Mouse (Mus musculus) myocyte (in vitro differentiated cells): ENCODE measurements at regions not wholly inside any gene's neighbourhood (a gene's known extent, or its start where the extent isn't known, plus 50 kb on each side); places are given as distances from the start of the nearest gene placed in this dataset.

Source experiments
- H3K27me3 ChIP-seq: one replicate; pipeline ENCODE4 v1.6.1; 2011; ENCODE audit not compliant: control insufficient read depth, insufficient read depth, insufficient read length
- H3K36me3 ChIP-seq: one replicate; pipeline ENCODE4 v1.6.1; 2011; ENCODE audit not compliant: control insufficient read depth, insufficient read depth
- H3K4me2 ChIP-seq: one replicate; pipeline ENCODE4 v1.6.1; 2011; ENCODE audit warnings: low read depth, control low read depth
- H3K4me3 ChIP-seq: one replicate; pipeline ENCODE4 v1.5.1; 2011; ENCODE audit warnings: mild to moderate bottlenecking, control low read depth, moderate library complexity
- H3K79me2 ChIP-seq: one replicate; pipeline ENCODE4 v1.6.1; 2011; ENCODE audit not compliant: control insufficient read depth, insufficient read depth
- H3ac ChIP-seq: one replicate; pipeline ENCODE4 v1.6.1; 2011; ENCODE audit not compliant: control insufficient read depth, insufficient read length
- CEBPB ChIP-seq: IDR thresholded peaks from 2 replicates; pipeline ENCODE4 v1.6.1; 2011; ENCODE audit warnings: mild to moderate bottlenecking, moderate library complexity; ENCODE audit not compliant: poor library complexity, insufficient read depth, severe bottlenecking
- E2F4 ChIP-seq: IDR thresholded peaks from one replicate; pipeline ENCODE4 v1.6.1; 2011; ENCODE audit warnings: mild to moderate bottlenecking, control low read depth, moderate library complexity; ENCODE audit not compliant: insufficient read depth
- MAX ChIP-seq: IDR thresholded peaks from one replicate; pipeline ENCODE4 v1.6.1; 2011; ENCODE audit warnings: low read depth, mild to moderate bottlenecking, control low read depth
- MYOD1 ChIP-seq, 3 experiments: IDR thresholded peaks; one replicate each; pipeline ENCODE4 v1.6.1; 2011; ENCODE audit warnings: control low read depth in 2 of 3, low read depth in 2 of 3, mild to moderate bottlenecking in 2 of 3, moderate library complexity in 1 of 3; ENCODE audit not compliant: insufficient read length in 2 of 3, control insufficient read depth in 1 of 3
- MYOG ChIP-seq, 3 experiments: IDR thresholded peaks; one replicate each; pipeline ENCODE4 v1.6.1; 2011; ENCODE audit warnings: control low read depth in 2 of 3, low read depth in 2 of 3, mild to moderate bottlenecking in 2 of 3; ENCODE audit not compliant: insufficient read length in 2 of 3, control insufficient read depth in 1 of 3, insufficient read depth in 1 of 3
- POLR2A ChIP-seq: IDR thresholded peaks from one replicate; pipeline ENCODE4 v1.6.1; 2011; ENCODE audit warnings: low read depth, mild to moderate bottlenecking, control low read depth, moderate library complexity; ENCODE audit not compliant: insufficient read length
- POLR2AphosphoS2 ChIP-seq: IDR thresholded peaks from one replicate; pipeline ENCODE4 v1.6.1; 2011; ENCODE audit warnings: low read depth, control low read depth; ENCODE audit not compliant: insufficient read length
- REST ChIP-seq: IDR thresholded peaks from one replicate; pipeline ENCODE4 v1.6.1; 2011; ENCODE audit warnings: mild to moderate bottlenecking, control low read depth, moderate library complexity; ENCODE audit not compliant: insufficient read depth, insufficient read length
- SRF ChIP-seq: IDR thresholded peaks from one replicate; pipeline ENCODE4 v1.6.1; 2011; ENCODE audit warnings: low read depth; ENCODE audit not compliant: control insufficient read depth, insufficient read length
- TCF12 ChIP-seq: IDR thresholded peaks from one replicate; pipeline ENCODE4 v1.6.1; 2011; ENCODE audit warnings: mild to moderate bottlenecking, control low read depth; ENCODE audit not compliant: poor library complexity, insufficient read depth, severe bottlenecking
- TCF3 ChIP-seq: IDR thresholded peaks from one replicate; pipeline ENCODE4 v1.6.1; 2011; ENCODE audit warnings: low read depth, control low read depth; ENCODE audit not compliant: insufficient read length
- USF1 ChIP-seq: IDR thresholded peaks from one replicate; pipeline ENCODE4 v1.6.1; 2011; ENCODE audit warnings: low read depth, mild to moderate bottlenecking, control low read depth, moderate library complexity

DNA sequence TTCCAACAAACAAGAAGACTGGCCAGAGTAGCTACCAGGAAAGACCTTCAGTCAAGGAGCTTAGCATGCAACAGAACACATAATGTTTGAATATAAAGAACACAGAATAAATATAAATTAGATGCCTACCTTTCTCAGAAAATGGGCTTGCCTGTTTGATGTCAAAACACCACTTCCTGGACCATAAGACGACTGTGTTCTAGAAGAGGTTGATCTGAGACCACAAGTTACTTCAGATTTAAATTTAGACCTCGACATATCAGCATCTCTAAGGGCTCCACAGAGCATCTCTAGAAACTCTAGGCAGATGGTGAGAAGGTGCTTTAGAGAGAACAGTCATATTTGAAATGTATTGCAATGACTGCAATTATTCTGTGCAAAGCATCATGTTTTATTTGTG lies 322.9 kb upstream of the Slc24a5 start:
- Histone ChIP-seq H3K27me3 (peaks cover 2% of the 10 kb centered on the region), H3K4me2 (no peak overlapping the region), H3ac (no peak overlapping the region), H3K79me2 (no peaks in the 10 kb centered on the region), H3K4me3 (no peak overlapping the region), H3K36me3 (no peaks in the 10 kb centered on the region)
- TF ChIP-seq USF1 (no peak), MAX (no peak)

DNA sequence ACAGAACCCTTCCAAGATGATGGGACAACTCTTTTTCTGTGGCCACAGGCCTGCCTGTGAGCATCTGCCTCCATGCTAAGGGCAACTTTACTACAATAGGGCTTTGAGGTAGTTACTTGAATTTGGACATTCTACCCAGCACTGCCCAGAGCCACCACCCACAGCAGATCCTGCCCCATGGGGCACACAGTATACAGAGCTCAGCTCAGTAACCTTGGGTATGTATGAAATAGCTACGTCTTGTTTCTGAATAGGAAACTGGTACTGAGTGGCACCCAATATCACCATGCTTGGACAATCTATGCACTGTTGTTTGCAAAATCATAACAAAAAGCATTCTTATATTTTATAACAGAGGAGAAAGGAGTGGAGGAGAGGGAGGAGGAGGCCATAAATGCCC lies 320.8 kb upstream of the Slc24a5 start:
- Histone ChIP-seq H3K4me2 (no peak overlapping the region), H3K36me3 (no peaks in the 10 kb centered on the region), H3K4me3 (no peak overlapping the region), H3K79me2 (no peaks in the 10 kb centered on the region), H3K27me3 (no peaks in the 10 kb centered on the region), H3ac (no peak overlapping the region)
- TF ChIP-seq MYOG (IDR thresholded peaks at IDR 0.05; ENCODE audit: control insufficient read depth in 1 of 3, insufficient read depth in 1 of 3, insufficient read length in 2 of 3, low read depth in 2 of 3), result no peak
- no peak for TF ChIP-seq POLR2AphosphoS2
- no peak for TF ChIP-seq USF1
- no peak for TF ChIP-seq MAX
- TF ChIP-seq E2F4, result no peak

DNA sequence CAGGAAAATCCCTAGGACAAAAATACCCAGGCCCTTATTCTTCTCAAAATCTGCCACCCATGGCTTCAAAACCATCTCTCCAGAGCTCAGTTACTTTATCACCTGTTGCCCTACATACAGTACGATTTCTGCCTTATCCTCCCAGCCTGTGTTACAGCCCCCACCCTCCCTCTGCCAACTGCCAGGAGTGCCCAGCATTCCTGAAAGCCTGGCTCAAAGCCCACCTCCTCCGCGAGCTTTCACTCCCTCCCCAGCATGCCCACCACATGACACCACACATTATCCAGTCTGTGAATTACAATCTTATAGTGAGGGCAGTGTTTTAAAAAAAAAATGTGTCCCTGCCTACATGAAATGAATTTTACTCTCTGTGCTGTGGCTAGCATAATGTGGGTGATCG lies 320.3 kb upstream of the Slc24a5 start:
- Histone ChIP-seq H3K4me3 (no peak overlapping the region), H3K4me2 (no peak overlapping the region), H3ac (no peak overlapping the region), H3K36me3 (no peaks in the 10 kb centered on the region), H3K27me3 (no peaks in the 10 kb centered on the region), H3K79me2 (no peaks in the 10 kb centered on the region)
- TF ChIP-seq MYOG (IDR thresholded peaks at IDR 0.05; ENCODE audit: control insufficient read depth in 1 of 3, insufficient read depth in 1 of 3, insufficient read length in 2 of 3, low read depth in 2 of 3) (peak in 1 of 3 experiments; percentile 20), MYOD1 (IDR thresholded peaks at IDR 0.05; ENCODE audit: control insufficient read depth in 1 of 3, insufficient read length in 2 of 3, low read depth in 2 of 3) (peak in 1 of 3 experiments; percentile 6), TCF12 (no peak), REST (no peak)

DNA sequence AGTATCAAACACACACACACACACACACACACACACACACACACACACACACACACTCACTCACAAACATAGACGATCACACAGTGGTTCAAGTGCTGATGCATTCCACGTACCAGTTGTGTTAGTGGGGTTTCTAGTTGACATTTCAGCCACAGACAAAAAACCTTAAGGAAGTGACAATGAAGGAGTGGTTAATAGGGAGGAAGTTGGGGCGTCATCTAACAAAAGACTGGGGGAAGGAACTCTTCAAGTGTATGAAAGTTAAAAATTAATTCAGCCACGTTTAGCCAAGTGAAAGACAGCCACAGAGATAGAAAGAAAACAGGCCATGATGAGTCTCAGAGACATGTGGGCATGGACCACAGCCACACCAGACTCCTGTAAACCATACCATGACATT lies 316.1 kb upstream of the Slc24a5 start:
- no peak for TF ChIP-seq USF1
- TF ChIP-seq POLR2AphosphoS2, result no peak
- no peak for TF ChIP-seq MYOD1 (IDR thresholded peaks at IDR 0.05; ENCODE audit: control insufficient read depth in 1 of 3, insufficient read length in 2 of 3, low read depth in 2 of 3)
- no peak for TF ChIP-seq MAX
- no peak for TF ChIP-seq MYOG (IDR thresholded peaks at IDR 0.05; ENCODE audit: control insufficient read depth in 1 of 3, insufficient read depth in 1 of 3, insufficient read length in 2 of 3, low read depth in 2 of 3)
- no peak for TF ChIP-seq TCF12
- no peak for TF ChIP-seq POLR2A
- TF ChIP-seq CEBPB, result no peak
- no peak for TF ChIP-seq SRF
- no peak for TF ChIP-seq E2F4
- no peak for TF ChIP-seq TCF3
- Histone ChIP-seq H3K4me3 (no peak overlapping the region), H3K27me3 (no peaks in the 10 kb centered on the region), H3K79me2 (no peaks in the 10 kb centered on the region), H3ac (no peak overlapping the region), H3K36me3 (no peaks in the 10 kb centered on the region), H3K4me2 (no peak overlapping the region)

DNA sequence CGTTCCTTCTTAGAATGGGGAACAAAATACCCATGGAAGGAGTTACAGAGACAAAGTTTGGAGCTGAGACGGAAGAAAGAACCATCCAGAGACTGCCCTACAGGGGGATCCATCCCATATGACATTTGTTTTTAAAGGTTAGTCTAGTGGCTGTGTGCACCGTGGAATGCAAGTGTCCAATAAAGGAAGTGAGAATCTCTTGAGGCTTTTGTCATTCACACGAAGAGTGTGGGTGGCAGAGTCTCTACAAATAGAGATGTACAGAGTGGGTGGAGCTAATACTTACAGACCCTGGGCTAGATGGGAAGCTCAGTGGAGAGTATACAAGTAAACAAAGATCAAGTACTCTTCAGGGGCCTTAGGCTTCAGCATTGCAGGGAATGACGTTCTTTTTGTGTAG lies 314.2 kb upstream of the Slc24a5 start:
- Histone ChIP-seq H3K4me2 (no peak overlapping the region), H3ac (no peak overlapping the region), H3K4me3 (no peak overlapping the region), H3K36me3 (no peaks in the 10 kb centered on the region), H3K79me2 (no peaks in the 10 kb centered on the region), H3K27me3 (no peaks in the 10 kb centered on the region)
- TF ChIP-seq MAX (no peak), E2F4 (no peak), POLR2AphosphoS2 (no peak), TCF12 (no peak), REST (no peak), MYOG (IDR thresholded peaks at IDR 0.05; ENCODE audit: control insufficient read depth in 1 of 3, insufficient read depth in 1 of 3, insufficient read length in 2 of 3, low read depth in 2 of 3) (no peak), MYOD1 (IDR thresholded peaks at IDR 0.05; ENCODE audit: control insufficient read depth in 1 of 3, insufficient read length in 2 of 3, low read depth in 2 of 3) (no peak)

DNA sequence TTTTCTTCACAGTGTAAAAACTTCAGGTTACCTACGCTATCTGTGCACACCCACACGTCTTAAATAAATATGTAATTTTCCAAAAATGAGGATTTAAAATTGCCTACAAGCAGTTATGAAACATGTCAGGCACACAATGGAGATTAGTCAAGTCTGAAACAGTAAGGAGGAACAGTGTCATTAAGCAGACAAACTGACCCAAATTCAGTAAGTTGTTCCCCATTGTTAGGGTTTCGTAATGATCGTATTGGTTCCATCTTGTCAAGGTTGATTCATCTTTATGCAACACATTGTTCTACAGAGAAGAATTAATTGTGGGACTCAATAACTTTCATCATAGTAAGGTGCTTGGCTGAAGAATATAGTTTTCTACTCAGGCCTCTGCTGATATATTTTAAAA lies 312.7 kb upstream of the Slc24a5 start:
- no peak overlapping the region for H3K4me3 ChIP-seq
- H3ac ChIP-seq, result no peak overlapping the region
- TF ChIP-seq TCF3, result no peak
- TF ChIP-seq USF1, result no peak
- no peak for TF ChIP-seq REST
- TF ChIP-seq POLR2AphosphoS2, result no peak
- TF ChIP-seq POLR2A, result no peak
- no peak for TF ChIP-seq MYOD1 (IDR thresholded peaks at IDR 0.05; ENCODE audit: control insufficient read depth in 1 of 3, insufficient read length in 2 of 3, low read depth in 2 of 3)
- TF ChIP-seq TCF12, result no peak
- TF ChIP-seq SRF, result no peak
- no peak for TF ChIP-seq CEBPB
- no peak for TF ChIP-seq MAX
- no peak for TF ChIP-seq MYOG (IDR thresholded peaks at IDR 0.05; ENCODE audit: control insufficient read depth in 1 of 3, insufficient read depth in 1 of 3, insufficient read length in 2 of 3, low read depth in 2 of 3)
- TF ChIP-seq E2F4, result no peak
- no peak overlapping the region for H3K4me2 ChIP-seq
- H3K36me3 ChIP-seq, result no peaks in the 10 kb centered on the region
- H3K27me3 ChIP-seq, result no peaks in the 10 kb centered on the region
- H3K79me2 ChIP-seq, result no peaks in the 10 kb centered on the region
